Mouse (Mus musculus) left cerebral cortex, adult 9 months (tissue): ENCODE measurements at regions not wholly inside any gene's neighbourhood (a gene's known extent, or its start where the extent isn't known, plus 50 kb on each side); places are given as distances from the start of the nearest gene placed in this dataset.

Experiments
- DNase-seq, 2 experiments: peaks; one replicate each; pipeline ENCODE4 v3.0.0; 2022; ENCODE audit warnings: low spot score in 2 of 2

- no peak for DNase-seq
Measured at GRCm38 (mm10) chr6:66236368-66236767, 284.0 kb downstream of the 4930544G11Rik start.

- no peak for DNase-seq
Measured at GRCm38 (mm10) chr6:66255378-66255777, 279.8 kb upstream of the Mad2l1 start.

- DNase-seq = no peak
Measured at GRCm38 (mm10) chr6:66263429-66263828, 271.8 kb upstream of the Mad2l1 start.

GRCm38 (mm10) chr6:66263918-66264317, 271.3 kb upstream of the Mad2l1 start:
- no peak for DNase-seq

GRCm38 (mm10) chr6:66268427-66268826, 266.8 kb upstream of the Mad2l1 start:
- DNase-seq = no peak

GRCm38 (mm10) chr6:66271414-66272206, 263.6 kb upstream of the Mad2l1 start:
- DNase-seq = no peak

- DNase-seq = no peak
Measured at GRCm38 (mm10) chr6:66272216-66272615, 263.0 kb upstream of the Mad2l1 start.

- DNase-seq = no peak
Measured at GRCm38 (mm10) chr6:66274737-66275136, 260.5 kb upstream of the Mad2l1 start.

GRCm38 (mm10) chr6:66280701-66281100, 254.5 kb upstream of the Mad2l1 start:
- no peak for DNase-seq

- DNase-seq = no peak
Measured at GRCm38 (mm10) chr6:66282566-66283115, 252.5 kb upstream of the Mad2l1 start.

- DNase-seq = no peak
Measured at GRCm38 (mm10) chr6:66283521-66283920, 251.7 kb upstream of the Mad2l1 start.

- peak in 1 of 2 experiments; percentile 62 for DNase-seq
Measured at GRCm38 (mm10) chr6:66287607-66288006, 247.6 kb upstream of the Mad2l1 start.

GRCm38 (mm10) chr6:66289196-66289595, 246.0 kb upstream of the Mad2l1 start:
- no peak for DNase-seq

- DNase-seq = no peak
Measured at GRCm38 (mm10) chr6:66291576-66291975, 243.6 kb upstream of the Mad2l1 start.

- DNase-seq = no peak
Measured at GRCm38 (mm10) chr6:66298056-66298455, 237.1 kb upstream of the Mad2l1 start.

GRCm38 (mm10) chr6:66300189-66300588, 235.0 kb upstream of the Mad2l1 start:
- DNase-seq = no peak

- DNase-seq = no peak
Measured at GRCm38 (mm10) chr6:66344848-66345247, 190.3 kb upstream of the Mad2l1 start.

GRCm38 (mm10) chr6:66347356-66347755, 187.8 kb upstream of the Mad2l1 start:
- no peak for DNase-seq

GRCm38 (mm10) chr6:66361130-66361529, 174.1 kb upstream of the Mad2l1 start:
- peak; percentile 3 to 20 for DNase-seq

GRCm38 (mm10) chr6:66367263-66367662, 167.9 kb upstream of the Mad2l1 start:
- no peak for DNase-seq

GRCm38 (mm10) chr6:66381279-66381934, 153.8 kb upstream of the Mad2l1 start:
- no peak for DNase-seq

- no peak for DNase-seq
Measured at GRCm38 (mm10) chr6:66382347-66383010, 152.7 kb upstream of the Mad2l1 start.
